Mouse (Mus musculus) heart, adult 2 months (tissue): ENCODE data around the gene Tm9sf3. TPM values are rescaled to one million over a fixed set of nuclear protein-coding genes. Genes with fewer than 3 reads are reported as not detected.

ENCODE experiments used
- DNase-seq, 2 experiments: peaks; one replicate each; pipeline ENCODE4 v3.0.0; 2021
- H3K27ac ChIP-seq: fragments of 200-600 bp; 2 replicates; pipeline ENCODE4 v1.8.1; 2022
- H3K27me3 ChIP-seq: fragments of 200-500 bp; 2 replicates; pipeline ENCODE4 v1.6.1; 2012; ENCODE audit warnings: mild to moderate bottlenecking, low read length, inconsistent platforms, mixed read lengths; ENCODE audit not compliant: control insufficient read depth, insufficient read depth
- H3K36me3 ChIP-seq: fragments of 200-500 bp; 2 replicates; pipeline ENCODE4 v1.6.1; 2012; ENCODE audit warnings: low read length, inconsistent platforms; ENCODE audit not compliant: control insufficient read depth, insufficient read depth
- H3K4me1 ChIP-seq: fragments of 200-500 bp; 2 replicates; pipeline ENCODE4 v1.6.1; 2011; ENCODE audit warnings: low read length; ENCODE audit not compliant: control insufficient read depth, insufficient read depth
- H3K4me3 ChIP-seq: fragments of 200-600 bp; 2 replicates; pipeline ENCODE4 v1.8.1; 2022
- H3K79me2 ChIP-seq: fragments of 200-500 bp; replicated peaks from 2 replicates; pipeline ENCODE4 v1.6.1; 2012; ENCODE audit warnings: mild to moderate bottlenecking, inconsistent platforms, low read length, moderate library complexity, mixed read lengths; ENCODE audit not compliant: control insufficient read depth, insufficient read depth
- H3K9ac ChIP-seq: fragments of 200-500 bp; 2 replicates; pipeline ENCODE4 v1.6.1; 2012; ENCODE audit warnings: low read depth, mild to moderate bottlenecking, control low read depth, inconsistent platforms, low read length, mixed read lengths
- CTCF ChIP-seq: fragments of 200-600 bp; IDR thresholded peaks from 2 replicates; pipeline ENCODE4 v1.8.1; 2022; ENCODE audit warnings: antibody characterized with exemption, mild to moderate bottlenecking, moderate library complexity
- EP300 ChIP-seq: fragments of 200-500 bp; IDR thresholded peaks from 2 replicates; pipeline ENCODE4 v1.6.1; 2011; ENCODE audit warnings: low read depth, low read length, control low read depth; ENCODE audit not compliant: insufficient read depth
- POLR2A ChIP-seq: fragments of 200-500 bp; IDR thresholded peaks from 2 replicates; pipeline ENCODE4 v1.6.1; 2011; ENCODE audit warnings: mild to moderate bottlenecking, low read depth, low read length, control low read depth; ENCODE audit not compliant: insufficient read depth
- WGBS: fragments of 180-500 bp; shearing (Covaris S2); methylation state at CpG from one replicate; pipeline ENCODE4 v1.1.7; 2018; 5-methylcytosine and 5-hydroxymethylcytosine counted together
- intact Hi-C: fragments of 180-260 bp; cut with DNase I; formaldehyde crosslinking; loops from one replicate; pipeline ENCODE4 v1.15.1; 2025
- polyA plus RNA-seq: library from polyadenylated mRNA; depleted of rRNA; stranded (reverse); fragments of >200 nt; gene quantifications from 2 replicates; pipeline ENCODE4 v1.2.3, GENCODE M21; 2012
- total RNA-seq, 2 experiments: library from RNA; stranded (reverse); gene quantifications; 2 replicates each; pipeline ENCODE4 v1.2.3; 2021

Tm9sf3 gene
- total and polyA plus RNA-seq, 3 experiments, result 27.7 to 72.7 (median 69.7) TPM

DNA sequence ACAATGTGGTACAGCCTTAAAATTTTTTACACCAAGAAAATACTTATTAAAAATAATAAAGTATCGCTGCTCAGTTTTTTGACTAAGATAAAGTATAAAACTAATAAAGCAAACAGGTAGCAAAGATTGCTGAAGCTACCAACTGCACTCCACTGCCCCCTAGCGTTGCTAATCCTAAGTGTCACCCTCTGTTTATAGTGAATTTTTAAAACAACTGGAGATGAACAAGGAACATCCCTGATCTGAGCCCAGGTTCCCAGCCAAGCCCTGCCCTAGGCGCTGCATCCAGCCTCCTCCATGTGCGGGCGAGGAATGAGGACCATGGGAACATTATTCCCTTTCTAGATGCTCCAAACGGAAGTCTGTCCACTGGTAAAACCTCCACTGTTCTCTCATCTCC, 19.2 kb downstream of the Tm9sf3 start:
- Histone ChIP-seq H3K27ac (no peak overlapping the region), H3K9ac (no peak overlapping the region), H3K4me3 (no peak overlapping the region), H3K36me3 (peaks cover 4% of the 10 kb centered on the region), H3K4me1 (no peaks in the 10 kb centered on the region; the same call in 1 of the 2 replicates), H3K27me3 (no peaks in the 10 kb centered on the region), H3K79me2 (no peaks in the 10 kb centered on the region)
- 74% methylated on average over 6 of the region's 6 CpGs for WGBS
- TF ChIP-seq EP300 (no peak), CTCF (peak; percentile 98; the same call in 1 of the 2 replicates), POLR2A (no peak)
- intact Hi-C loops, result loop anchor here (2.0 kb wide), 2 partner anchors 140 to 158 kb away; no protein-coding TSS in a partner anchor
- DNase-seq, result peak; percentile 21 to 54

GRCm38 (mm10) chr19:41241997-41242396, 21.8 kb downstream of the Tm9sf3 start:
- no peak for DNase-seq
- 92% methylated on average over 5 of the region's 5 CpGs for WGBS
- no peak overlapping the region for H3K9ac ChIP-seq
- TF ChIP-seq EP300 (no peak), CTCF (no peak), POLR2A (no peak)
- H3K27me3 ChIP-seq, result no peaks in the 10 kb centered on the region
- peaks cover 1% of the 10 kb centered on the region for H3K36me3 ChIP-seq
- H3K4me3 ChIP-seq, result no peak overlapping the region
- H3K79me2 ChIP-seq, result no peaks in the 10 kb centered on the region
- H3K27ac ChIP-seq, result no peak overlapping the region
- intact Hi-C loops, result no loop called here
- H3K4me1 ChIP-seq, result no peaks in the 10 kb centered on the region; the same call in 1 of the 2 replicates

DNA sequence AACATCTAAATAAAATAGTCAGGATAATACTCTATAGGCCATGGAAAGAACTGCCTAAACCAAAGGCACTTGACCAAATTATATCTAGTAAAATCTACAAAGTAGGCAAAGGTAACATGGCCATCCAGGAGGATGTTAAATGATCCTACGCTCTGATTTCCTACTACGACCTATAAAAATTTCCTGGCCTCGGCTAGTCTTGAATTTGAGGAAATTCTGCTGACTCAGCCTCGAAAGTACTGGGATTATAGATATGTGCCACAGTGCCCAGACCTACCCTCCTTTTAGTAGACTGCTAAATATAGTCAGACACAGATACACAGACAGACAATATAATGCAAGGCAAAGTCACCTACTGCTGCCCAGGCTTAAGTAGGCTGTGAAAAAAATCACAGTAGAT, 30.1 kb downstream of the Tm9sf3 start:
- no peak for TF ChIP-seq POLR2A
- TF ChIP-seq CTCF, result no peak
- no peak for TF ChIP-seq EP300
- H3K9ac ChIP-seq, result no peak overlapping the region
- no peak overlapping the region for H3K4me3 ChIP-seq
- H3K79me2 ChIP-seq, result no peaks in the 10 kb centered on the region; the same call in 1 of the 2 replicates
- intact Hi-C loops, result no loop called here
- peaks cover 14% of the 10 kb centered on the region for H3K36me3 ChIP-seq
- no peaks in the 10 kb centered on the region for H3K27me3 ChIP-seq
- DNase-seq, result no peak
- H3K27ac ChIP-seq, result no peak overlapping the region
- 73% methylated on average over 4 of the region's 4 CpGs for WGBS
- H3K4me1 ChIP-seq, result peaks cover 2% of the 10 kb centered on the region; the same call in 1 of the 2 replicates

GRCm38 (mm10) chr19:41208326-41208725, 55.5 kb downstream of the Tm9sf3 start:
- 20% methylated on average over 7 of the region's 7 CpGs for WGBS
- Histone ChIP-seq H3K27me3 (peaks cover 4% of the 10 kb centered on the region; the same call in 1 of the 2 replicates), H3K27ac (no peak overlapping the region), H3K79me2 (no peaks in the 10 kb centered on the region), H3K4me3 (no peak overlapping the region), H3K36me3 (no peaks in the 10 kb centered on the region; the same call in 1 of the 2 replicates), H3K9ac (no peak overlapping the region), H3K4me1 (peaks cover 1% of the 10 kb centered on the region)
- DNase-seq, result no peak
- no peak for TF ChIP-seq POLR2A
- no peak for TF ChIP-seq EP300
- TF ChIP-seq CTCF, result no peak
- intact Hi-C loops, result loop anchor here (5.0 kb wide), 2 partner anchors 101 to 121 kb away; no protein-coding TSS in a partner anchor

GRCm38 (mm10) chr19:41206811-41207344, 56.9 kb downstream of the Tm9sf3 start, which contains the start of gene Tll2:
TSS of gene Tll2 (minus strand) at chr19:41206835.
- Histone ChIP-seq H3K27me3 (peaks cover 4% of the 10 kb centered on the region; the same call in 1 of the 2 replicates), H3K9ac (peak within 1 kb of the TSS; percentile 30; the same call in 1 of the 2 replicates), H3K4me3 (peak within 1 kb of the TSS; percentile 36), H3K79me2 (no peaks in the 10 kb centered on the region), H3K36me3 (no peaks in the 10 kb centered on the region), H3K27ac (no peak within 1 kb of the TSS), H3K4me1 (peaks cover 1% of the 10 kb centered on the region)
- DNase-seq, result peak; percentile 65 to 67
- intact Hi-C loops, result loop anchor here (5.0 kb wide), 2 partner anchors 100 to 120 kb away; no protein-coding TSS in a partner anchor
- no peak for TF ChIP-seq EP300
- no peak for TF ChIP-seq POLR2A
- TF ChIP-seq CTCF, result peak; percentile 23; the same call in 1 of the 2 replicates
- under 1% methylated on average over 32 of the region's 32 CpGs for WGBS
